Mouse (Mus musculus): ENCODE results near the gene Snap91.
A peak's percentile ranks its signal among the peaks of the same experiment; 100 is the strongest.

The Snap91 gene

DNA sequence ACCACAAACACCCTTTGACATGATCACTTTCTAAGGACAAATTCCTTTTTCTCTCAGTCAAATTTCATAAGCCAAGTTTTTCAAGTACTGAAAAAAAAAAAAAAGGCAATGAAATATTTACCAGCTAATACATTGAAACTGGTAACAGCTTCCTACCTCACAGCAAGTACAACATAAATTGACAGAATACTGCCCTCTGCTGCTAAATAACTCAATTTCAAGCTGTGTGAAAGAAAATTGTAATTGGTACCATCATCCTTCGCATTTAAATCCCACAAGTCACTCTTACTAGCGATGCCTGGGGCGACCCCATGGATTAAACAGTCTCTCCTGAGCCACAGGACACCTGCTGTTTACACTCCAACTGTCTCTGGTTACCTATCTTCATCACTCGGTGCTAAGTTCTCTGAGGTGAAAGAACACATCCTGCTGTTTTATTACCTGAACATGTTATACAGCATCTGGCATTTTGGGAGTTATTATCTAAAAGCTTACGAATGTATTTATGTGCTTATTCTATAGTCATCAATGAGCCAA lies 69.7 kb downstream of the Snap91 start:
- DNase-seq, result no peak

DNA sequence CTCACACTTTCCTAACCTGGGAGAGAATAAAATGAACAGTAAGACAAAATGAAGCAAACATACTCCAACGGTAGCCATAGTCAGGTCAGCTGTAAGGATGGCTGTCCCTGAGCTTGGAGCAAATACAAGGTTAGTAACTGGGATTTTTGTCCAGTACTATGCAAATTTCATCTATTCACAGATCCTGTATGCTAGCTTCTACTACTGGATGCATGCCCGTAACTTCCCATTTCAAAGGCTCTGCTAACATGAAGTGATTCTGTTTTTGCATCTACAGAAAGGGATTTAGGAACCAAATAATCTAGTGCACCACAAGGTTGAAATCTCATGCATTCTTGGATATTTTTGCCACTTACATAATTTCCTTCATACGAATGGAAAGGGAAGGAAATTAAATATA lies 70.2 kb downstream of the Snap91 start:
- no peak for DNase-seq

DNA sequence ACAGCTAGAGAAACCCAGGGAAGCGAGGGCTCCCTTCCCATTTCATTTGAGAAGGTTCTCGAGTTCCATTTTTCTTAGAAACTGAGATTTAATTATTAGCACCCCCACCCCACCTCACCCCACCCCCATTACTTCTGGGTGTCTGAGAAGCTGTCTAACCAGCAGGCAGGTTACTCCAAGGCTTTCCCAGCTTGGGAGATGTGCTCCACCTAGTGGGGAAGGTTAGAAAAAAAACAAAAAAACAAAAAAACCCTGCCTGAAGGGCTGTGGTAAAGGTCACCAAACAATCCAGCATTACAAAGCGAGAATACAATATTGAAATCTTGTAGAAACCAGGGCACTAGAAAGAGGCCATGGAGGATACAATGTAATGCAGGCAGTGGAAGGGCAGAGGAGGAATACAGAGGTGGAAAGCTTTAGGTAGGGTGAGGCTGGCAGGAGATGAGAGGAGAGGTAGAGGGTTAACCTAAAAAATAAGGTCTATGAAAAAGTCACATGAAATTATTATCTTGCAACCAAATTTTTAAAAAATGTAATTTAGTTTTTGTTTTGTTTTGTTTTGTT lies 79.8 kb downstream of the Snap91 start:
- DNase-seq, result no peak

DNA sequence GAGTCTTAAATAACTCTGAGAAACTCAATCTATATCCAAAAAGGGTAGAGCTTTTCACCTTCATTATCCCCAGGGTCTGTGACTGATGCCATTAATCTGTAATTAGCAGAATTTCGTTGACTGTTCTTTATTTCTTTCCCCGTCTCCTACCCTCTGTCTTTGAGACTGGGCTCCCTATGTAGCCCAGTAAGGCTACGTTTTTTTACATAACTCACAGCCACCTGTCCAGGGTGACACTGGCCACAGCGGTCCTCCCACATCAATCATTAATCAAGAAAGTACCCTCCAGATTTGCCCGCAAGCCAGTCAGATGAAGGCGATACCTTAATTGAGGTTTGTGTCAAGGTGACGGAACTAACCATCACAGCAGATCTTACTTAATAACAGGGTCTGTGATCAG lies 81.4 kb downstream of the Snap91 start:
- no peak for DNase-seq

DNA sequence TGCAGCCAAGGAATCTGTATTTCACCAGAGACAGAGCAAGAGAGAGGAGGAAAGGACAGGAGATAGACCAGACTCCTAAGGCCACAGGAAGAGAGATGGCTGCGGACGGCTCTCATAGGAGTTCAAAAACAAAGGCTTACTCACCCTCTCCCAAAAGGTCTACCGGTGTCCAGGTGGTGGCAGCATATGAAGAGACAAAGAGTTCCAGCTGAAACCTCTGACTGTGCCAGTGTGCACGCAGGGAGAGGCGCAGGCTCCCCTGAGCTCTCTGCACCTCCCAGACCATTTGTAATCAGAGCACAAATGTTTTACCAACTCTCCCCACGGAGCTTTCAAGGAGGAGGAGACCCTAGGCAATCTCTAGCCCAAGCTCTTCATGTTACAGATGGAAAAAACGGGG lies 81.8 kb downstream of the Snap91 start:
- DNase-seq, result no peak

DNA sequence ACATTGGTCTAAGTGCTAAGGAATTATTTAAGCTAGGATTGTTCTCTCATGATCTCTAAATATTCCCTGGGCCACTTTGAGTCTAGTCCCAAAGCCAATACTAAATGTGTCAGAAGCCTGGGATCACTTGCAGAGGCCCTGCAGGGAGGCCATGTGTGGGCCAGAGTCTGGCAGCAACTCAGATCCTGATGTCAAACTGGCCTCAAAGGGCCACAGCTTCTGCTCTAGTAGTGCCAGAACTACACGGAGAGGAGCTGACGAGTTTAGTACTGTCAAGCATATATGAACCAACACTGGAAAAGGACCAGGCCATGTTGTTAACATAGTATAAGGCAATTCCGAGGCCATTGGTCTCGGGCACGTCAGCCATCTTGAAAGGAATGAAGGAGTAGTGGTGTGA lies 82.3 kb downstream of the Snap91 start:
- no peak for DNase-seq

DNA sequence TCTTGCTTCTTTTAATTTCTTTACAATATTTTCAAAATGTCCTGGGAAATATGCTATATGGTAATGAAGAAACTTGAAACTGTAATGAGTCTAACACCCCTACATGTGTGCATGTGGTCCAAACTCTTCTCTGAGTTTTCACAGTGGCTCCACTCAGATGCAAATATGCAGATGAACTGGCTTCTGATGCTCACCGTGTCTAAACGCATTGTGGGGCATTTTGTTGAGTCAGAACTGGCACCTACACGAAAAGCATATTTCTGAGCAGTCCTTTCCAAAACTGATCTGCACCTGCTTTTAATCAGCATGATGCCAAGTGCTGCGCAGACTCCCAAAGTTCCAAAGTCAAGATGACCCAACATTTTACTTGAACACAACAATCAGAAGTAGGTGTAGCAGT lies 82.9 kb downstream of the Snap91 start:
- DNase-seq, result no peak

DNA sequence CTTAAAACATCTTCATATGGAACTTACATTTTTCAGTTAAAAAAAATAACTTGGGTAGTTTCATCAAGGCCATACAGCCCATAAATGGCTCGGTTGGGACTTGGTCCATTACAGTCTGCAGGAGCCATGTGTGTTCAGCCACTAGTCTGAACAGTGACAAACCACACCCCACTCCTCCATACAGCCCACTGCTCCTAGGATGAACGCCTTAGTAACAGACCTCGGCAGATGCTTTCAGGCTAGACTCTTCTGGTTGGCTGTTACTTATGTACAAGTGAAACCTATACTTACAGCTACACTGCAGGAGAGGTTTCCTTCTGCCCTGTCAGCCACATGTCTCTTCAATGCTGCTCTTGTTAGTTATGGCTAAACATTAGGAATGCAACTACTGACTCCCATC lies 85.2 kb downstream of the Snap91 start:
- no peak for DNase-seq

DNA sequence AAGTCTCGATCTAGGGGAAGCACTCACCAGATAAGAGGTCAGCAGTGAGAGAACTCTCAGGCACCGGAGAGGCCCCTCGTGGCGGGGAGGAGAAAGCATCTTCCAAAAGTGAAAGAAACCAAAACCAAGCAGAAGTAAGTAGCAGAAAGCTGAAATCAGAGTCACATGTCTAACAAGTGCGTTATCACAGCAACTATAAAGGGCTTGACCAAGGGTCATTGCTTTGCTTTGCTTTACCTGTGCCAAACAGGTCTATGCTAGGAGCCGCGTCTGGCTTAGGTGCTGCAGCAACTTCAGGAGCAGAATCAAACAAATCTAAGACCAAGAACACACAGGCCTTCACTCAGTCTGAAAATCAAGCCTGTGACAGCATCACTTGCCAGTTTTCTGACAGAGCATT lies 88.5 kb downstream of the Snap91 start:
- DNase-seq, result no peak

DNA sequence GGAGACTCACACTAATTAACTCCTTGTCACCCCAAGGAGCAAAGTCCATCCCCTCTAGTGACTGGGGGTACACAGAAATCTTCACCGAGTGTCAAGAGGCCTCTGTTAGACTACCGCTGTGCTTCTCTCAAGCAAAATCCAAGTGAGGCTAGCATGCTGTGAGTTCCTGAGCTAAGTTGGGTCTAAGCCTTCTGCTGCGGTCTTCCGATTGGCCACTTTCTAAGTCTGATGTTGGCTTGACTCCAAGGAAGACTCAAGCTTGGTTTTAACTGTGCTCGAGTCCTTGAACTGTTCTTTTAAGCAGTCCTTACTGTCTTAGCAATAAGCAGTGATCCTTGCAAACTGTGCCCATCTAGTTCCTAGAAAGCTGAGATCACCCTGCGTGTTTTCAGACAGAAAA lies 91.3 kb downstream of the Snap91 start:
- DNase-seq, result no peak

DNA sequence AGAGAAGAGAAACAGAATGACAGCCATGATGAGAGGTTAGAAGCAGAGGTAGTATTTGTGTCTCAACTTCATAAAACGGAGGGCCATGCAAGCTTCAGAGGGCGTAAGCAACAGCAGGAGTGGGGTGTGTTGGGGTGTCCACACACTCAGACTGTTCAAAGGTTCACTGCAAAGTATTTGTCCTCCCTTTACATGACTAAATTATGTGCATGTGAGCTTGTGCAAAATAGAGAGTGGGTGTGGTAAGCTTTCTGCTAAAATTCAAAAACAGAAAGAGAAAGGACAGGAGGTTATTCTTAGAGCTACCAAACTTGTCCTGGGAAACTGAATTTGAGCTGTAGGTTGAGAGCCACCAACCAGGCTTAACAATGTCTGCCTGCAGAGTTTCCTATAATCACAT lies 97.6 kb downstream of the Snap91 start:
- no peak for DNase-seq

DNA sequence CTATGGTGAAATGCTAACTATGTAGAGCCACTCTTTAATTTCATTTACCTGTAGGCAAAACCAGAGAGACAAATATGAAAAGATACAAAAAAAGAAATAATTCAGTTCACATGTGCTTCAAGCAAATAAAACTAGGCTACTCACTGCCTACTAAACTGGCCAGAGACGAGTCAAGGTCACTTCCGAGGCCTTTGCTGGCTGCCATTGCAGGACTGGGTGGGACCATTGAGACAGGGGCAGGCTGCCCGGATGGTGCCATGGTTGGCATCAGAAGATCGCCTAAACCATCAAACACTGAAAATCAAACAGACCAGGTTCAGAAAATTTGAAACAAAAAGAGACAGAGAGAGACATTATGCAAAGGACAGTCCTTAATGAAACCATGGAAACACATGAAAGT lies 99.0 kb downstream of the Snap91 start:
- DNase-seq, result no peak

DNA sequence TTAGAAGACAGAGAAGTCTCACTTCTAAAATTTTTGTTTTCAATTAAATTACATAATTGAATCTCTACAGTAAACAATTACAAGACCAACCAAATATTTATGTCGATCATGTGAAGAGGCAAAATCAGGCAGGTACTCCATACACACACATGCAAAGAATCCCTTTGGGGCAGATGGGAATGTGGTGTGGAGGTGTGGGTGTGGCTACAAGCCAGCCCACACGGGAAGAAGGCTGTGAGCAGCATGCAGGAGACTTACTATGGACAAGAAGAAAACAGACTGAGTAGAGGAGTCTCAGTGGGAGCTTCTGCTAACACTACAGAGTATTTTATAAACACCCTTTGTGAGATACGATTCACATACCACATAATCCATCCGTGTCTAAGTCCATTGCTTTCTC lies 102.2 kb downstream of the Snap91 start:
- DNase-seq, result no peak

DNA sequence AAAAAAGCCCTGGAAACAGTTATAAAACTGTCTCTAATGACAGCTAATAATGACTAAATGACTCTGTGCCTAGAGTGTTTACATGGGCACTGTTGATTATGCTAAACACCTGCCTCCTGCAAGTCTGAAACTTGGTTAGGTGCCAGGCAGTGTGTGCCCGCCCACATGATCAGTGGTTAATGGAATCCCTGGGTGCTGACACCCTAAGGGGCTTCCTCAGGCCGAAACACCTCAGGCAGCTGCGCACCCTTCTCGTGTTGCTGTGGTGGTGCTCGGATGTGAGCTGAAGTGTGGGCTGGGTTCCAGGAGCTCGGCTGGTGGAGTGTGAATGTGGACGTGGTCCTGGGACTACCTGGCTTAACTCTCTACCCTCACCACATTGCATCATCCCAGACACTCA lies 103.1 kb downstream of the Snap91 start:
- DNase-seq, result no peak

DNA sequence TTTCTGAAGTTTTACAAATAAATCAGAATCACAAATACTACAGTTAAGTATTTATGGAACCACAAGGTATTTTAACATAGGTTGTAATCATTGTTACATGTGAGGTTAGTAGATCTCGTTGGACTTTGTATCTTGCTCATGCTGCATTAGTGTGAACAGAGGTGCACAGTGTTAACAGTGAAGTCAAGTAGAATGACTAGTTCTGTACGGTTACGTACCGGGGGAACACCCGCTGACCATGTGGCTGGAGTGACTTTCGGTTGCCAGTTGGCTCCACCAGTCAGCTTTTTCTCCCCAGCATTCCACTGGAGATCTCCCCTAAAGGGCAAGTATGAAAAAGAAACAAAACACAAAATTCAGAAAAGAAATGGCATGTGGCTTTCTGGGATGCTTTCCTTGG lies 105.1 kb downstream of the Snap91 start:
- no peak for DNase-seq

DNA sequence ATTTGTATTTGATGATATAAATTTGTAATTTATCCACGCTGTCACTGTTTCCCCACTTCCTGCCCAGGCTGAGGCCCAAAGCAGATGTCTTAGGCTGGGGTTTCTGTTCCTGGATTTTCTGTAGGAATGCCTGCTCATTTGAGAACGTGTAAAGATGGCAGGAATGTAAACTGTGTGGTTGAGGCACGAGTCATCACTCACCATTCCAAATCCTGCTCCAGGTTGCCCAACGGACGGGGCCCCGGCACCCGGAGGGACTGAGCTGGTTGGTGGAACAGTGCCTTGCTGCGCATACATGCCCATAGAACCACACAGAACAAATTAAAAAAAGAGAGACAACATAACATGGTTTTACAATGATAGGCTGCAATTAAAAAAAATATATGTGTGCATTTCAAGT lies 106.5 kb downstream of the Snap91 start:
- no peak for DNase-seq

DNA sequence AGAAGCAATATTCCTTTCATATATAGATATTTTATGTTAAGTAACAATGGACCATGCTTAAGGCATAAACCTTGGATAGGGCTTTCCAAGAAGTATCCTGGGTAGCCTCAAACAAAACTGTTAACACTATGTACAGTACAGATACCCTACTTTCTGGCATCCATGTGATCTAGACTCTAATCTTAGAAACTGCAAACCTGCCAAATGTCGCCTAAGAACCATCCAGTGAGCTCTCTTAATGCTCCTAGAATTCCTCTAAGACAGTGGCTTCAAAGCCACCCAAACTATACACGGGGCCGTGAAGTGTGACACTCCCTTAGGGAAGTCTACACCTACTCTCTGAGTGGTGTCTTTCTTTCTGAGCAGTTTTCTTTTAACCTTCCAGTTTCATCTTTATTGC lies 107.6 kb downstream of the Snap91 start:
- DNase-seq, result no peak

DNA sequence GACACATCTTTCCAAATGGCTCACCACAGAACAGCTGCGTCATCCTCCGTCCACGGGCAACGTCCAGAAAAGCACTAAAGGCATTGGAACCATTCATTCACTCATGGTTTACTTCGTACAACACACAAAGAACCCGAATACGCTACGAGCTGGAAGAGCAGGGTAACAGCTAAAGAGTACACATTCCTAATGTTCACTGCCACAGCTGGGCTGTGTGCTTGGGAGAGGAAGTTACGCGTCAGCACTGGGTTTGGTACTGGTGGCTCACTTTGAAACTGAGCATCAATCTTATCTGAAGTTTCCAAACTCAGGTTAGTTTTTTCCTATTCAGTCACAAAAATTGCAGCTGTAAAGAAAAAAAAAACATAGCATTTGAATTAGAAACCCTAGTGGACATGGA lies 113.5 kb downstream of the Snap91 start:
- DNase-seq, result no peak

DNA sequence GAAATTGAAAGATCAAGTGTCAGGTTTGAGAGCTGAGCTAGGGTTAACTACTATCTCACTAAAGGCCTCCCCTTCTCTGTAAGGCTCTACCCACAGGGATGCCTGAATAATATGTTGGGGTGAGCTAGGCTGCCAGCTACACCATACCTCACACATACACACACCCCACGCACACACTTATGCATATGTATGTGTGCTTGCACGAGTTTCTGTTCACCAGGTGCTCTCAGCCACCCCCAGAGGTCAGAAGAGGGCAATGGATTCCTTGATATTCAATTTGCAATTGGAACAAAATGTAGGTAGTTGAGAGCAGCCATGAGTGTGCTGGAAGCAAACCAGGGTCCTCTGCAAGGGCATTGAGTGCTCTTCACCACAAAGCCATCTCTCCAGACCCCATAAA lies 116.5 kb downstream of the Snap91 start:
- DNase-seq, result no peak

DNA sequence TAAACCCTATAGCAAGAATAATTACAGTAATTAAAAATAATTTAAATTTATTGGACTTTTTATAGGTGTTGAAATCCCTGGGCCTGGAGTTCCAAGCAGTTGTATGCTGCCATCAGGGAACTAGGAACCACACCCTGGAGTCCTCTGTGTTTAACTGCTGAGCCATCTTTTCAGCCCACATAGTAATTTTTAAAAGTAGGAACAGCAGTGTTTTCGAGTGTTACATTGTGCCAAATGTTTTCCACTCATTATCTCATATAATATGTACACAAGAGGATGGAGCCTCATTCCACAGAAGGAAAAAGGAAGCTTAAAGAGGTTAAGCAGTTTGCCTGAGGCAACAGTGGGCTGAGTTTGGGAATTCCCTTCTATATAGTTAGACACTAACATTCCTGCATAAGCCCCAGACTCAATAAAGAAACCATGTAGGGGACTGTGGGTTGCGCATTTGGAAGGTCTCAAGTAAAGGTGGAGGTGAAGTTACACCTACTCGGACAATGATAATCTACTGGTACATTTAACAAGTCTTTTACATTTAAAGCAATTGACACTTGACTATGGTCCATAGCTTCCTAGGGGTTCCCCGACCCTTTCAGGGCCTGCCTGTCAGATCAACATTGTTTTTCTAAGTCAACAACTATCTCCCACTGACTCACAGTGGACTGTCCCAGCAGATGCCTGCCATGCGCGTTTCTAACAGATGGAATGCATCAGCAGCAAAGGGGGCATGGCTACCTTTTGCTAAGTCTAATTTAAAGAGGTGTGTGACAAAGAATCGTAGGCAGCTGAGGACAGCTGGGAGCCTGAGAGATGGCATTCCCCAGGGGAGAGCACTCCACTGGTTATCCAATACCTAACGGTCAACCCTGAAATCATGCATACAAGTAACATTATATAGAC lies 117.7 kb downstream of the Snap91 start:
- peak; percentile 29 for DNase-seq

DNA sequence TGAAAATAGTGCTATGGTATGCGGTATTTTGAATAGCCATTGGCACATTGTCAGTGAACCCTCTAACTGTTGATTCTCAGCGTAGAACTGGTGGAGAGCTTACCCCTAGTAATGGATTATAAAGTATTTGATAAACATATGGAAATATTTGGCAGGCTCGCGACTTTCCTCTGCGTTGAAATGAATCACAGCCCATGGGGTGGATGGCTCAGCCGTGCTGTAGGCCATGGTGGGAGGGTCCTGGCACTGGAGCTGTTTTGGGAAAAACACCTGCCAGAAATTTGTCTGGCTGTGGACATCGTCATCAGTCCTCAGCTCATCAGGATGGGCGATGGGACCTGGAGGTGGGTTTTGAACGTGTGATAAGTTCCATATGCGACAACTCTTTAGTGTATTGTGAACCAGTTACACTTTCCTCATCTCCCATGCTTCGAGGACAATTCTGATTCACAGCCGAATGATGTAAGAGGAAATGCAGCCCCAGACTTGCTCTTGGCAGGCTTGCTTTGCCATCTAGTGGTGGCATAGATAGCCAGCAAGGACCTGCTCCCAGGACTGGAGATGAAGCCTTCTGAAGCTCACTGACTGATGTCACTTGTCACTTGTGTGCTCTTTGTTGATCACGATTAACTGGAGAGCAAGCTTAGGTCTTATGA lies 134.4 kb downstream of the Snap91 start:
- DNase-seq, result peak; percentile 86

DNA sequence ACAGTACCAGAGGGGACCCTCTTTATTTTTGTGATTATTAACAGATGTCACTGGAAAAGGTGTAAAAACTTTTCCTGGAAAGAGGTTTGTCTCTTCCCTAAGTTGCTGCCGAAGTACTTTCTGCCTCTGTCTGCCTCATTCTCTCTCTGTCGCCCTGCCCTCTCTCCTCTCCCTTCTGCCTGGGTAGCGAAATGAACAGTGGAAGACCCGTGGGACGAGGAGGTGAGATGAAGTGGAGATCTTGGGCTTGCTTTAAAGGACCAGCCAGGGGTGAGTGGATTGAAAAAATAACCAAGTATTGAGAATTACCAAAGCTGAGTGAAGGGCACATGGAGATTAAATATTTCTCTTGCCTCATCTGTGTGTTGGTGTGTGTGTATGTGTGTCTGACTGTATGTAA lies 136.4 kb downstream of the Snap91 start:
- no peak for DNase-seq

DNA sequence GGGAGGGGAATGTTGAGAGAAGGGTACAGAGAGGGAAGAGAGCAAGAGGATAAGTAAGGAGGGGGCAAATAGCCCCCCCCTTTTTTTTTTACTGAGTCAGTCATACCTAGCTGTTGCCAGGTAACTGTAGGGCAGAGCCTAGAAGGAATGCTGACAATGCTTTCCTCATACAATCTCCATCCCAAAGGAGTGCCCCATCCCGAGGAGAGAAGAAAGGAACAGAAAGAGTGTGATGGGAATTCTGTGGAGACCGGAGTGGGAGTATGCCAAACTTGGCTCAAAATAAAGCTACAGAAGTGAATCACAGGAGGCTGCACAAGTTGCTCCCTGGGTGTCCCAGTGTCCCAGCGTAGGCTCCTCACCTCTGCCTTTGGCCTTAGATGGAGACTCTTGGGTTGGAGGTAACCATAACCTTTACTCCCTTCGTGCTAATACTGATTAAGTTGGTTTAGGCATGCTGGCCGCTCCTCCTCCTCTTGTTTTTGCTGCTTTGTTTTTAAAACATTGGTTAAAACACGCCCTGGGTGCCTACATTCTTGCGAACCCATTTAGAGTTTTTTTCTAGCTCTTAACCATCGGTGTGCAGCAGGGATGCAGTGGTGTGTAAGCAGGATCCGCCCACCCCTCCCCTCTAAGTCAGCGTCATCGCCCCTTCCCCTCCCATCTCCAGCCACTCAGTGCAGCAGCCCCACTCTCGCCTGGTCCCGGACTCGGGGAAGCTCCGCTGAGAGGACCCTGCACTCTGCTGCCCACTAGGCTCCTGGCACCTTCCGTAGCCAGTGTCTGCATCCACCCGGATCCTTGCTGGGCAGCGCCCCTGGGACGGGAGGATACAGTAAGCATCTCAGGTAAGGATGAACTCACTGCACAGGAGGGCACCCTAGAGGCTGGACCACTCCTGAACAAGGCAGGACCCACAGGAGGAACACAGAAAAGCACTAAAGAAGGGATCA lies 137.2 kb downstream of the Snap91 start, which contains the start of gene Prss35:
Gene Prss35, plus strand, starts transcription at position 691 of the 953 bp plus-strand sequence.
- no peak for DNase-seq
